Mouse (Mus musculus): ENCODE data around the gene Apoe.

DNA sequence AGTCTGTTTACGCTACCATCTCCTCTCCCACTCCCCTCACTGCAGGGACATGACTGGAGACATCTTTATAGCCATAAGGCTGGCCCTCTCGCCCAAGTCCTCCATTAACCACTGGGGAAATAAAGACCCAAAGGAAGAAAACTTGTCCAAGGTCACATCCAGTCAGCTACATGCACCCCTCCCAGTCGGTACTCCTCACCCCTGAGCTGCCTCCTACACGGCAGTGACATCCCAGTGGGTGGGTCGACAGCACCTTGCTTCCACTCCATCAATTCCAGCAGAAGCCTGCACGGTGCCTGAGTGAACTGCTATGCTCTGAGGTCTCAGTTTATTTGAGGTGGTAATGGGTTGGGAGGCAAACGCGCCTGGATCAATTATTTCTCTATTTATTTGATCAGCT lies 35.0 kb downstream of the Apoe start:
- TF ChIP-seq GATA1 (IDR thresholded peaks at IDR 0.05; ENCODE audit: borderline replicate concordance, low read length) (no peak), CTCF (IDR thresholded peaks at IDR 0.05; ENCODE audit: low read depth, low read length) (no peak), POLR2AphosphoS5 (IDR thresholded peaks at IDR 0.05; ENCODE audit: insufficient replicate concordance, low read depth, low read length) (no peak), GATA2 (IDR thresholded peaks at IDR 0.05; ENCODE audit: borderline replicate concordance, low read depth, low read length) (no peak)
